Comparison of ENCODE assay signal across 26 mouse cellular contexts in the genomic region with DNA sequence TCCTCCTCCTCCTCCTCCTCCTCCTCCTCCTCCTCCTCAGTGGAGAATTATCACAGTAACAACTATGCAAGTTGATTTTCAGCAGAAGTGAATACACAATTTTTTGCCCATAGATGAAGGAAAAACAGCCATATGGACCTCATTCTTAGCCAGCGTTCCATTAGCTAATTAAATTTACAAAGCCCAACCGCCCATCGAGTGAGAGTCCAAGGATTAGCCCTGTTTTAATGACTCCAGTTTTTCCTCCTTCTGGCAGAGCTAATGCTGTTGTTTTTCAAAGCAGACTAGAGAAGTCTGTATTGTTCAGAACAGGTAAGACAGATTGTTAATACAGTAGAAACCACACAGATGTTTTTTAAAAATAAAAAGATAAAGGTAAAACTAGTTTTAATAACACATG. TPM values are rescaled to one million over a fixed set of nuclear protein-coding genes. Genes with fewer than 3 reads are reported as not detected.
DNase-seq lines count a peak whose midpoint lies in the region; ATAC-seq and TF ChIP-seq lines count a peak whose summit lies in the region.
"Had no signal": no experiment of that assay in that cellular context is flagged by ENCODE, and none has a peak within 500 bp of the region (broad histone marks: within the 10 kb centered on the region; RNA-seq: fewer than 3 reads in every experiment).

No protein-coding gene starts in this region.

- 13% methylated on average over 3 of the region's 3 CpGs for WGBS in forebrain, embryonic 13.5 days
- WGBS in forebrain, postnatal 0 days, result 16% methylated on average over 3 of the region's 3 CpGs
- 47% methylated on average over 3 of the region's 3 CpGs for WGBS in hindbrain, postnatal 0 days
- WGBS in hindbrain, embryonic 16.5 days, result 51% methylated on average over 3 of the region's 3 CpGs

- no peak for DNase-seq in forebrain, postnatal 0 days
- peak; percentile 43 for DNase-seq in hindbrain, postnatal 0 days (ENCODE audit: low spot score)
- peak; percentile 46 for DNase-seq in brain, adult 2 months (ENCODE audit: low read depth, low spot score)
- peak; percentile 8 for DNase-seq in hindlimb bud, embryonic 11.5 days (ENCODE audit: extremely low spot score, low read depth, low spot score)
- no peak for DNase-seq in frontal cortex, adult 2 months (ENCODE audit: extremely low spot score in 1 of 2, low spot score in 1 of 2)
- no peak for DNase-seq in adrenal gland, adult 18-20 months (ENCODE audit: low spot score in 2 of 2)
- DNase-seq: adrenal gland, postnatal 10 days; cerebellum, adult 8-10 months; gastrocnemius, postnatal 14 days; heart, adult 2 months; heart, postnatal 14 days; kidney, adult 8-10 months had no signal

- TF ChIP-seq CTCF in forebrain, postnatal 0 days (IDR thresholded peaks at IDR 0.05; ENCODE audit: low read depth), result no peak
- no peak for TF ChIP-seq CTCF in hindbrain, postnatal 0 days (IDR thresholded peaks at IDR 0.05; ENCODE audit: low read depth)

- H3K27me3 ChIP-seq in forebrain, embryonic 13.5 days, result no peaks in the 10 kb centered on the region
- no peaks in the 10 kb centered on the region for H3K27me3 ChIP-seq in forebrain, postnatal 0 days (ENCODE audit: insufficient read depth, low read length)
- H3K27me3 ChIP-seq in hindbrain, postnatal 0 days (ENCODE audit: insufficient read depth, low read length), result no peaks in the 10 kb centered on the region
- H3K27me3 ChIP-seq in hindbrain, embryonic 16.5 days (replicated peaks; ENCODE audit: control insufficient read depth, insufficient read depth, low read length), result no peaks in the 10 kb centered on the region
- H3K27me3 ChIP-seq: embryonic facial prominence, embryonic 12.5 days; heart, embryonic 15.5 days; hindbrain, embryonic 13.5 days had no signal

- no peak overlapping the region for H3K9ac ChIP-seq in forebrain, embryonic 13.5 days
- no peak overlapping the region for H3K9ac ChIP-seq in forebrain, postnatal 0 days
- H3K9ac ChIP-seq in hindbrain, postnatal 0 days (replicated peaks; ENCODE audit: low read length), result no peak overlapping the region
- no peak overlapping the region for H3K9ac ChIP-seq in hindbrain, embryonic 16.5 days (ENCODE audit: low read depth, low read length)
- H3K9ac ChIP-seq: embryonic facial prominence, embryonic 12.5 days; heart, embryonic 15.5 days; hindbrain, embryonic 13.5 days had no signal

- H3K27ac ChIP-seq in forebrain, embryonic 13.5 days, result no peak overlapping the region
- H3K27ac ChIP-seq in forebrain, postnatal 0 days (ENCODE audit: low read depth, low read length), result no peak overlapping the region
- H3K27ac ChIP-seq in hindbrain, postnatal 0 days, result no peak overlapping the region
- no peak overlapping the region for H3K27ac ChIP-seq in hindbrain, embryonic 16.5 days (ENCODE audit: low read depth, low read length)
- H3K27ac ChIP-seq: embryonic facial prominence, embryonic 12.5 days; heart, adult 2 months; heart, embryonic 15.5 days; hindbrain, embryonic 13.5 days had no signal

- no peaks in the 10 kb centered on the region for H3K4me1 ChIP-seq in forebrain, embryonic 13.5 days
- H3K4me1 ChIP-seq in forebrain, postnatal 0 days (ENCODE audit: insufficient read depth), result no peaks in the 10 kb centered on the region
- no peaks in the 10 kb centered on the region for H3K4me1 ChIP-seq in hindbrain, postnatal 0 days (ENCODE audit: insufficient read depth, low read length)
- H3K4me1 ChIP-seq in hindbrain, embryonic 16.5 days (ENCODE audit: control insufficient read depth, insufficient read depth, low read depth, low read length), result no peaks in the 10 kb centered on the region
- H3K4me1 ChIP-seq: embryonic facial prominence, embryonic 12.5 days; hindbrain, embryonic 13.5 days had no signal

- no peaks in the 10 kb centered on the region for H3K36me3 ChIP-seq in forebrain, embryonic 13.5 days (ENCODE audit: poor library complexity, severe bottlenecking)
- H3K36me3 ChIP-seq in forebrain, postnatal 0 days (ENCODE audit: insufficient read depth), result no peaks in the 10 kb centered on the region
- H3K36me3 ChIP-seq in hindbrain, postnatal 0 days (ENCODE audit: insufficient read depth, low read length), result no peaks in the 10 kb centered on the region
- no peaks in the 10 kb centered on the region for H3K36me3 ChIP-seq in hindbrain, embryonic 16.5 days (ENCODE audit: control insufficient read depth, insufficient read depth, low read length)
- H3K36me3 ChIP-seq: embryonic facial prominence, embryonic 12.5 days; heart, embryonic 15.5 days; hindbrain, embryonic 13.5 days had no signal

- H3K4me2 ChIP-seq in forebrain, embryonic 13.5 days, result no peak overlapping the region
- no peak overlapping the region for H3K4me2 ChIP-seq in forebrain, postnatal 0 days (ENCODE audit: low read depth)
- H3K4me2 ChIP-seq in hindbrain, postnatal 0 days (ENCODE audit: low read depth, low read length), result no peak overlapping the region
- H3K4me2 ChIP-seq in hindbrain, embryonic 16.5 days (ENCODE audit: low read length), result no peak overlapping the region
- H3K4me2 ChIP-seq: embryonic facial prominence, embryonic 12.5 days; heart, embryonic 11.5 days; heart, embryonic 15.5 days; hindbrain, embryonic 13.5 days had no signal

- no peak overlapping the region for H3K4me3 ChIP-seq in forebrain, embryonic 13.5 days
- H3K4me3 ChIP-seq in forebrain, postnatal 0 days (ENCODE audit: low read depth, low read length), result no peak overlapping the region
- no peak overlapping the region for H3K4me3 ChIP-seq in hindbrain, postnatal 0 days (ENCODE audit: low read length)
- H3K4me3 ChIP-seq in hindbrain, embryonic 16.5 days (ENCODE audit: low read length), result no peak overlapping the region
- H3K4me3 ChIP-seq: embryonic facial prominence, embryonic 12.5 days; heart, adult 2 months; heart, embryonic 15.5 days; hindbrain, embryonic 13.5 days had no signal

- no peaks in the 10 kb centered on the region for H3K9me3 ChIP-seq in forebrain, embryonic 13.5 days (replicated peaks)
- H3K9me3 ChIP-seq in forebrain, postnatal 0 days (ENCODE audit: low read length), result no peaks in the 10 kb centered on the region
- H3K9me3 ChIP-seq in hindbrain, postnatal 0 days (ENCODE audit: low read length), result no peaks in the 10 kb centered on the region
- H3K9me3 ChIP-seq in hindbrain, embryonic 16.5 days (ENCODE audit: control insufficient read depth, low read length), result no peaks in the 10 kb centered on the region
- H3K9me3 ChIP-seq: embryonic facial prominence, embryonic 12.5 days; heart, embryonic 15.5 days; hindbrain, embryonic 13.5 days had no signal

- ATAC-seq in forebrain, embryonic 13.5 days, result peak; percentile 61; the same call in 1 of the 2 replicates
- no peak for ATAC-seq in forebrain, postnatal 0 days
- no peak for ATAC-seq in hindbrain, postnatal 0 days
- no peak for ATAC-seq in hindbrain, embryonic 16.5 days
- ATAC-seq: inflammation-experienced regulatory T-cells, adult 6 months; intestine, postnatal 0 days had no signal

RNA-seq across cellular contexts. Expression of a gene that starts 31.8 kb away (rescaled TPM):
- not detected in 2 replicates for polyA plus RNA-seq in forebrain, embryonic 13.5 days (2015; fragmentation: Nextera tagmentation; extraction: Ambion mirVana)
- total RNA-seq in forebrain, postnatal 0 days (2014; rRNA removed), result not detected in 2 replicates
- polyA plus RNA-seq in forebrain, postnatal 0 days (2015; fragmentation: Nextera tagmentation; extraction: Ambion mirVana), result not detected in 2 replicates
- total RNA-seq in hindbrain, postnatal 0 days (2014; rRNA removed), result not detected in 2 replicates
- not detected in 2 replicates for polyA plus RNA-seq in hindbrain, postnatal 0 days (2015; fragmentation: Nextera tagmentation; extraction: Ambion mirVana)
- not detected in 2 replicates for polyA plus RNA-seq in hindbrain, embryonic 16.5 days (2015; fragmentation: Nextera tagmentation; extraction: Ambion mirVana)
- not detected in 2 replicates for polyA plus RNA-seq in frontal cortex, adult 2 months (2012; rRNA removed)
- not detected for total RNA-seq in adrenal gland, adult 18-20 months (2021)
- total RNA-seq: adrenal gland, postnatal 10 days; adrenal gland, postnatal 4 days; common myeloid progenitor, adult 5-6 weeks; ES-E14; gastrocnemius, adult 18-20 months; gastrocnemius, postnatal 14 days; heart, adult 2 months; heart, postnatal 14 days; hematopoietic stem cell, adult 5-6 weeks had no signal
- polyA plus RNA-seq: embryonic facial prominence, embryonic 12.5 days; gonadal fat pad, adult 2 months; heart, adult 2 months; heart, embryonic 11.5 days; heart, embryonic 15.5 days; hindbrain, embryonic 13.5 days; inflammation-experienced regulatory T-cells, adult 6 months; intestine, postnatal 0 days had no signal

Comparison
In these comparisons a context has a peak if more than half of its experiments do, and no peak if none do; other contexts are left out.
1. DNase-seq: peak in hindbrain, postnatal 0 days (single experiment), brain, adult 2 months (single experiment) and hindlimb bud, embryonic 11.5 days (single experiment); none in forebrain, postnatal 0 days (single experiment), frontal cortex, adult 2 months (0 of 2) and adrenal gland, adult 18-20 months (0 of 2).